Mouse (Mus musculus) heart, adult 11 months (tissue): Measurements from ENCODE around the gene Brdt.

Source experiments
- DNase-seq: peaks from one replicate; pipeline ENCODE4 v3.0.0; 2022

The Brdt gene

DNA sequence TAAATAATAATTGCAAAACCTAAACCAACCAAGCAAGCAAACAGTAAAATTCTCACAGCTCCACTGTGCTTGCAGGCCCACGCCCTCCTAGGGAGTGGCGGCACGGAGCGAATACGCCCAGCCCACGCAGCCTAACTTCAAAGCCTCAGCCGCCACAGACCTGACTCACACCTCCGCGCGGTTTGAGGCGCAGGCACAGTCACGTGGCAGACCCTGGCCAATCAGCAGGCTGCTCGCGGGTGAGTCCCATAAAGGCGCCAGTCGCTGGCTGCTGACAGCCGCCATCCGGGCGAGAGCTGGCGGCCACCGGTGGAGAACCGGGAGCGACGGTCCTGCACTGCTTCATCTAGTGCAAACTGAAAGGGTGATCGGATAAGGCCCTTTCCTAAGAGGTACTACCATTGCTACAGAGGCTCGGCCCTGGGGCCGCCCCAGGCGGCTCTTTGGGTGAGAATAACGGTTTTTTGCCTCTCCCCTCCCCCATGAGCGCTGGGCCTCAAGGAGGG, at the start of gene Brdt:
Brdt (plus strand) TSS at position 244 of the 506 bp plus-strand sequence.
- no peak for DNase-seq

- no peak for DNase-seq
These were observed 48.2 kb upstream of the Brdt start for GRCm38 (mm10) chr5:107282561-107283307.

DNA sequence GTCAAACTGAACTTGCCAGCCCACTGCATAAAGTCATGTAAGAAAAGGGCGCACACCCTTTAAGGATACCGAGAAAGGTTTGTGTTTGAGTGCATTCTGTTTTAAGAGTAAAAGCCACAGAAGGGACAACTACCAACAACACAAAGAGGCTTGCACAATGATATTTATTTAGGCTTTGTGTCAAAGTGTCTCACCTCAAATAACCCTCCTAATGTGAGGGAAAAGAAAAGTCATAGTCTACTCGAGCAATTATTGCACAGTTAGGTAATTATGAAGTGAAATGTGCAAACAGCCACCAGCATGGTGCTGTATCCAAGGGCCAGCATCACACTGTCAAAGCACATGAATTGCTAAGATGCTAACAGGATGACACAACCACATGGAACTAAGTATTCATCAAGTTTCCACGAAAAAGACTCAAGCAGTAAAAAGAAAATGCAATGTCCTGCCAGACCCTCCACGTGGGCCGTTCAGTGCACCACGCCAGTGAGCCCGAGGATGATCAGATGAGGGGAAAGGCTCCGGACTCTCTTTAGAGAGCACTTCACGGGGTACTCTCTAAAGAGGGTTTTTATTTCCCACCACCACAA, 46.9 kb upstream of the Brdt start:
- DNase-seq = peak; percentile 96

DNA sequence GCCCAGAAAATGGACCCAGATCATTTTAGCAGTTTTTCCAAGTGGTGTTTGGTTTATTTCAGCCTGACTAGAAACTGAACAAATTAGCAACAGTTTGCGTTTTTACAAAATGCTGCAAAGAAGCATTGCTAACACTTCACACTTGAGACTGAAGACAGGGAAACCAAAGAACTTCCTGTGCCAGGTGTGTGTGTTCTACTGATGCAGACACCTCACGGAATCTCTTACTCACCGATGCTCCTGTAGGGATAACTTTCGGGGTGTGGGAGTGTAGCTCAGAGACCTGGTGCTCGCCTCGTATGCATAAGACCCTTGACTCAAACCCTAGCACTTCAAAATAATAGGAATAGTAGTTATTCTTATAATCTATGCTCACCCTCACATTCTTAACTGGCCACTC, 45.4 kb upstream of the Brdt start:
- DNase-seq = peak; percentile 61

- peak; percentile 91 for DNase-seq
These were observed 43.6 kb upstream of the Brdt start for GRCm38 (mm10) chr5:107287254-107287907.

GRCm38 (mm10) chr5:107287908-107288267, 43.1 kb upstream of the Brdt start:
- DNase-seq = peak; percentile 87

- DNase-seq = peak; percentile 93
These were observed 42.3 kb upstream of the Brdt start for GRCm38 (mm10) chr5:107288427-107289233.

DNA sequence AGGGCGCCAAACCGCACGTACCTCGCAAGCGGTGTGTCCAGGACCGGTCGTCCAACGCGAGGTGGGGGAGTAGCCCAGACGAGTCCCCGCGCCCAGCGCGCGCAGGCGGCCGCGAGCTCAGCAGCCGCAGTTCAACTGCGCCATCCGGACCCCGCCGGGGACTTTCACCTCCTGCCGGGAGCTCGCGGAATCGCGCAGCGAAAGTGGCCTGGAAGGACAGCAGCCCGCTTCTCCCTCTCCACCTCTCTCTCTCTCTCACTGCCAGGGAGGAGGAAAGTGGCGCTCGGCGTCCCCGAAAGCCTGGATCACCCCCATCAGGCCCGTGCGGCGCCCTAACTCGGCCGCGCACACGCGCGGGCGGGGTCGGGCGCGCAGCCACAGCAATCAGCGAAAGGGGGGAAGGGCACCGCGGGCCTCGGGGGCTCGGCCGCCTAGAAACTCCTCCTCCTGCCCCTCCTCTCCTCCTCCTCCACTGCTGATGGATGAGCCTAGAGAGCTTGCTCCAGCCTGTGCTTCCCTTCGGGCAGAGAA, 41.7 kb upstream of the Brdt start, which contains the start of gene Tgfbr3:
Tgfbr3 (minus strand) TSS at position 396 of the 531 bp plus-strand sequence.
- DNase-seq = peak; percentile 99

GRCm38 (mm10) chr5:107289986-107290385, 41.0 kb upstream of the Brdt start:
- DNase-seq = peak; percentile 87

GRCm38 (mm10) chr5:107294041-107294440, 36.9 kb upstream of the Brdt start:
- DNase-seq = peak; percentile 70

DNA sequence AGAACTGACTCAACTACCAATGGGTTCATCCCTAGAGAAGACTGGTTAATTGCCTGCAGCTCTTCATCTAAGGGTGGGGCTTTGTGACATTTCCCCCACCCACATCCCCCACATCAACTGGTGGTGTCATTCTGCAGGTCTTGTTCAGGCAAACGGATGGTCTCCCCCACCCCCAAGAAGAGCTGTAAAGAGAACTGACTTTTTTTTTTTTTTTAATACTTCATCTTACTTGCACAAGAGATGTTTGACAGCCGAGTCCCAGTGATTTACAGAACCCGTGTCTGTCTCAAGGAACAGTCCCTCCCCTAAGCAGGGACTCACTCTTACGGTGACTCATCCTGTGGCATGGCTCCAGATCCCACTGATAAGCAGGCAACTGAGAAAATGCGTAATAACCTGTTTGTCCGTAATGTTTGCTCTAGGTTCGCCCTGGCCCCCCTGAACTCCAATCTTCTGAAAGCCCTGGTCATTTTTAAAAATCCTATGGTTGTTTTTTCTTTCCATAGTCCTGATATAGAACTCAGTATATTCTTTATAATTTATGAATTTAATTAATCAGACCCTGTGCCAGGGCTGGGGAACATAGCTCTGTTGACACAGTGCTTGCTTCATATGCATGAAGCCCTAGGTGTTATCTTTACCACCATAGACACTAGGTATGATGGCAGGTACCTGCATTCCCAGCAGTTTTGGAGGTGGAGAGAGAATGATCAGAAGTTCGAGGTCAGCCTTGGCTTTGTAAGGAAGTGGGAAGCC, 35.7 kb upstream of the Brdt start:
- peak; percentile 85 for DNase-seq

DNA sequence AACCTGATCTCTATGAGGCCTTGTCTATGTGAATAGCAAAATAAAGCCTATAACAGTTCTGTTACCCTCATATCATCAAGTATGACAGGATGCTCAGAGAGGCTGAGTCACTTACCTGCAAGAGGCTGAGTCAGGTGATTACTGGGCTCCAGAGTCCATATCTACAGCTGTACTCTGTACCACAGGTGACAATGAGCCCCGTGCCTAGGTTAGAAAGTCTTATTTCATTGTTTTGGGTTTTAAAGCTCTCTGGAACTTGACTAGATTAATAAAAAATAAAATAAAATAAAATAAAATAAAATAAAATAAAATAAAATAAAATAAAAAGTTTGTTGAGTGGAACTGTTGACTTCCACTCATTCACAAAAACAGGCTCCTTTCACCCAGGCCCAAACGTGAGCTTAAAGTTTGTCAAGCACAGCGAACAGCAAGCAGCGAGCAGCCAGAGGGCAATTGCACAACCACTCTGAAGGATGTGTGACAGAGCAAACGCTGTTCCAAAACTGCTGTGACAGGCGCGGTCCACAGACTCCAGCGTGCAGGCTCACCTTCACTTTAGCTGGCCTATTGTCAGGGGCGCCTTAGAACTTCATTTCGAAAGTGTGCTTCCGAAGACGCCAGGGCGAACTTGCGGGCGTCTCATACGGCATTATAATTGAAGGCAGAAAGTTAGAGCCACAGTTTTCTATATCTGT, 35.0 kb upstream of the Brdt start:
- DNase-seq = no peak

DNA sequence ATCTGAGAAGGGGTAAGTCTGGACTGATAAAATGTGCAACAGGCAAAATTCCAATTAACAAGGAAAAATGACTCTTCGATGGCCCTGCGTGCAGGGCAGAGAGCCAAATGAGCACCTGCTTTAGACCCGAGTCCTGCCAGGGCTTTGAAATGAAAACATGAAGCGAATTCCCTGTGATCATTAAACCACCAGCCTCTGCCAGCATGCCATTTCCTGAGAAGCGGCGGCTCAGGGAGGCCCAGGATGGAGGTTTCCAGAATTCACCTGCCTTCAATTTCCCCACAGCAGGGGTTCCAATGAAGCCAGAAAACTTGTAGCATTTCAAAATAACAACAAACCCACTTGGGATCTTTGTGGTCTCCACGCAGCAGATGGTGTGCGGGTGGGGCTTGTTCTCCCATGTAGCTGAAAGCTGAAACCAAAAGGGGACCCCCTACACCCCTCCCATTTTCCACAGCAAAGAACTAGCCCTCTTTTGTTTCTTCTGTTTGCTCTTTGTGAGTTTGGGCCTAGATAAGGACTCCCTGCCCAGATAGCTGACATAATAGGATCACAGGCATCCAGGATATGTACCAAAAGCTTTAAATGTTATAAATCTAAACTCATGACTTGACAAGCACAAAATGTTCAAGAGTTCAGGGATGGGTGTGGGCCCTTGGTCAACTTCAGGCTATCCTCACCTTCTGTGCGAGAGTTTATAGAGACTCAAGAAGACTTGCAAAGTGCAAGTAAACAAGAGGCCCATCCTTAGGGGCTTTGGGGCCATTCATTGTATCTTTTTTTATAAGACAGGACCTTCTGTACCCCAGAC, 34.2 kb upstream of the Brdt start:
- no peak for DNase-seq

DNA sequence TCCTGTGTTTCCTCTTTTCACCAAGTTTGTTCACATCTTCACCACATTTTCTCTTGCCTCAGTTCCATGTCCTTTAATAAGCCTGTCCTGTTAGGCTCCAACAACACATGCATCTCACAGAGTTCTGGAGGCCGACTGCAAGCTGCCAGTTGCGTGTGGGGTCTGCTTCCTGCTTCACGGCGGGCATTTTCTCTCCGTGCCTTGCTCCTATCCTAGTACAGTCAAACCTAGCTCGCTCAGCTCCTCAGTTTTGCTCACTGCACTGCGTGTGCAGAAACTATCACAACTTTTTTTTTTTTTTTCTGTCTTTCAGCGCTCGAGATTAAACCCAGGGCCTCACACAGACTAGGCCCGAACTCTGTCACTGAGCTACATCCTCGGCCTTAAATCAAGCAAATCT, 32.1 kb upstream of the Brdt start:
- peak; percentile 35 for DNase-seq

GRCm38 (mm10) chr5:107303350-107303861, 27.6 kb upstream of the Brdt start:
- peak; percentile 93 for DNase-seq

DNA sequence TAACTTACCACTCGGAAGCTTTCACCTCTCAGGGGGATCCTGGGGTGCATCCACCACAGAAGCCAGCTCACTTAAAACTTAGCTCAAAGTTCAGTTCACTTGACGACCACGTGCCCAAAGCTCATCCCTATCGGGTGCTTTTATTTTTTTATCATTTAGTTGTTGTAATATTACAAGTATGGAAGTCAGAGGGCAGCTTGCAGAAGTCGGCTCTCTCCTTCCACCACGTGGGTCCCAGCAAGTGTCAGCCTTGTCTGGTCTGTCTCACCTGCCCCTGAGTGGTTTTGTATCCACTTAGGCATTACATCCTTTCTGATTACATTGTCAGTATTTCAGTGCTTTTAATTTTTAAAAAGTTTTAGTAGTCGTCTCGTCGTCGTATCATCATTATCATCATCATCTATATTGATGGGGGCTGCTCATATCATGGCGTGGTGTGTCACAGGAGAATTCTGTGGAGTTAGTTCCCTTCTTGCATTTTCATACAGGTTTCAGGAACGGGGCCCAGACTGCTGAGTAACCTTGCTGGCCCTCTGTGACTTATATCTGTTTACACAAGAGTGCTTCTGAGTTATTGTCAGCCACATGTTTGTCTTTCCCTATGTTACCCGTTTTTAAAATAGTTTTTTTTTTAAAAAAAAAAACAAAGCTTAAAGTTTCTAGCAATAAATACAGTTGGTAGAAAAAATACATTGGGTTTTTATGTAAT, 26.7 kb upstream of the Brdt start:
- peak; percentile 85 for DNase-seq

- peak; percentile 57 for DNase-seq
These were observed 23.5 kb upstream of the Brdt start for GRCm38 (mm10) chr5:107307432-107307831.

GRCm38 (mm10) chr5:107317141-107317540, 13.8 kb upstream of the Brdt start:
- DNase-seq = no peak

DNA sequence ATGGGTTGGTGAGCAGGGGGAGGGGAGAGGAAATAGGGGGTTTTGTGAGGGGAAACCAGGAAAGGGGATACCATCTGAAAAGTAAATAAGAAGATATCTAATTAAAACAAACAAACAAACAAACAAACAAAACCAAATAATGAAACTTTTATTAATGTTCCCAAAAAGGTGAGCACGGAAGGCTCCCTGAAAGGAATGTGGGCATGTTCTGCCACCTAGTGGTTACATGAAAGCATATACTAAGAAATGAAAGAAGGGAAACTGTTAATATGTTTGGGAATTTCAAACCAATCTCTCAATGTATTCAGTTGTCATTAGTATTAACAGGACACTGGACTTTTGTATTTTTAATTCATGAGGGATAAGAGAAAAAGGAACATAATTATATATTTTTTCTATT, 10.3 kb upstream of the Brdt start:
- peak; percentile 23 for DNase-seq
